In the genomic region with DNA sequence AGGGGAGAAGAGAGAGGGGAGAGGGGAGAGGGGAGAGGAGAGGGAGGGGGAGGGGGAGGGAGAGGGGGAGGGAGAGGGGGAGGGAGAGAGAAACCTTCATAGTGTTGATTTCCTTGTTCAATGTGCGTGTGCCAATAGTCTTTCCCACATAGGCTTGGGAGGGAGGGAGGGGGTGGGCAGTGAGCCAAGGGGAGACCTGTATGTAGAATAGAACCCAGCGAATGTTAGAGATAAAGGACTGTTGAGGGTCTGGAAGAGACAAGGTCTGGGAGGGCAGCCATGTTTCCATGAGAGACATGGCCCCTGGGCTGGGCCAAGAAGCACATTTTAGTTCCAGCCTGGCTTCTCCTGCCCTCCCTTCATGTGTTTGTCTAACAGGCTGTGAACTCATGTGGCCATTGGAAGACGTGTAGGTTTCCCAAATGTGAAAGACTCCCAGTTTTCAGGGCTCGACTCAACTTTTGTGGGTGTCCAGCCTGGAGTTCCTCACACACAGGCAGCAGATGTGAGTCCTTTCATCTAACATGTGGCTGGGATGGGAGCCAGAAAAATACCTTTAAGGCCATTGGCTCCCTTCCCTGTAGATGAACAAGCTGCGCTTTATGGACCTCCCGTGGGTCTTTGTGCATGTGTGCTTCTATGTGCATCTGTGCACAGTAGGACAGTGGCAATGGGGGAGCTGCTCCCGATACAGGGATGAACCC, we compare ENCODE assay signal across 13 mouse cellular contexts.
"Had no signal": no experiment of that assay in that cellular context is flagged by ENCODE, and none has a peak within 500 bp of the region (broad histone marks: within the 10 kb centered on the region; RNA-seq: fewer than 3 reads in every experiment).

No protein-coding gene starts in this region.

- DNase-seq: kidney, adult 2 months; kidney, postnatal 25 days; liver, embryonic 13.5 days; liver, postnatal 0 days; lung, postnatal 14 days; thymus, adult 2 months; thymus, postnatal 36 days had no signal

- H3K27ac ChIP-seq: intestine, embryonic 15.5 days; limb, embryonic 15.5 days; liver, embryonic 13.5 days; lung, embryonic 15.5 days; macrophage; midbrain, embryonic 15.5 days; neural tube, embryonic 12.5 days had no signal

- H3K4me3 ChIP-seq: intestine, embryonic 15.5 days; limb, embryonic 15.5 days; liver, embryonic 13.5 days; lung, embryonic 15.5 days; midbrain, embryonic 15.5 days; neural tube, embryonic 12.5 days had no signal

- H3K36me3 ChIP-seq: intestine, embryonic 15.5 days; limb, embryonic 15.5 days; liver, embryonic 13.5 days; lung, embryonic 15.5 days; midbrain, embryonic 15.5 days; neural tube, embryonic 12.5 days had no signal

- ATAC-seq: intestine, embryonic 15.5 days; liver, postnatal 0 days; midbrain, embryonic 15.5 days had no signal

- H3K4me1 ChIP-seq: intestine, embryonic 15.5 days; lung, embryonic 15.5 days; midbrain, embryonic 15.5 days; neural tube, embryonic 12.5 days had no signal

- H3K9me3 ChIP-seq: intestine, embryonic 15.5 days; limb, embryonic 15.5 days; liver, embryonic 13.5 days; lung, embryonic 15.5 days; midbrain, embryonic 15.5 days; neural tube, embryonic 12.5 days had no signal

- H3K9ac ChIP-seq: intestine, embryonic 15.5 days; limb, embryonic 15.5 days; liver, embryonic 13.5 days; liver, postnatal 0 days; lung, embryonic 15.5 days; midbrain, embryonic 15.5 days; neural tube, embryonic 12.5 days had no signal

- H3K4me2 ChIP-seq: intestine, embryonic 15.5 days; limb, embryonic 15.5 days; liver, embryonic 13.5 days; lung, embryonic 15.5 days; midbrain, embryonic 15.5 days; neural tube, embryonic 12.5 days had no signal

- H3K27me3 ChIP-seq: intestine, embryonic 15.5 days; limb, embryonic 15.5 days; liver, embryonic 13.5 days; lung, embryonic 15.5 days; midbrain, embryonic 15.5 days; neural tube, embryonic 12.5 days had no signal
